Mouse (Mus musculus): ENCODE data around the gene Zscan5b.
A peak's percentile ranks its signal among the peaks of the same experiment; 100 is the strongest.
"Not testable (repeated sequence)": the region's sequence is repeated elsewhere in the genome, so short reads cannot be mapped to it uniquely, and the experiment has no call there.

Zscan5b gene

DNA sequence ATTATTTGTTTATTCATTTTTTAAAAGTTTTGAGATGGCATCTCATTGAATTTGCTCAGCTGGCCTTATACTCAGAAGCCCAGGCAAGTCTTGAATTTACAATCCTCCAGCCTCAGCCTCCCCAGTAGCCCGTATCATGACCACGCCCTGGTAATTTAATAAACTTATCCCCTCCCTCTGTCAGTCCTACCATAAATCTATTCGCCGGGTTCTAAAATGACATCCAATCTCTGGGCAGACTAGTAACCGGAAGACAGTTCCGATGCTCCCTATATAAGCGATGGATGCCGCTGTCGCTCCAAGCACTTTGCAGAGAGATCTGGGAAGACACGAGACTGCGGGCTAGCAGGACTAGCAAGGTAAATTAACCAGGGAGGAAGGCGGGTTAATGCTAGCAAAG lies at the start of gene Zscan5b:
Zscan5b (plus strand) TSS at position 301 of the 400 bp plus-strand sequence.
- DNase-seq (ENCODE audit: low spot score), result no peak

- DNase-seq (ENCODE audit: low spot score), result no peak
These were observed 49.3 kb upstream of the Zscan5b start for GRCm38 (mm10) chr7:6172674-6173244.

GRCm38 (mm10) chr7:6173872-6174271 lies 48.2 kb upstream of the Zscan5b start:
- DNase-seq (ENCODE audit: low spot score), result peak; percentile 33

DNA sequence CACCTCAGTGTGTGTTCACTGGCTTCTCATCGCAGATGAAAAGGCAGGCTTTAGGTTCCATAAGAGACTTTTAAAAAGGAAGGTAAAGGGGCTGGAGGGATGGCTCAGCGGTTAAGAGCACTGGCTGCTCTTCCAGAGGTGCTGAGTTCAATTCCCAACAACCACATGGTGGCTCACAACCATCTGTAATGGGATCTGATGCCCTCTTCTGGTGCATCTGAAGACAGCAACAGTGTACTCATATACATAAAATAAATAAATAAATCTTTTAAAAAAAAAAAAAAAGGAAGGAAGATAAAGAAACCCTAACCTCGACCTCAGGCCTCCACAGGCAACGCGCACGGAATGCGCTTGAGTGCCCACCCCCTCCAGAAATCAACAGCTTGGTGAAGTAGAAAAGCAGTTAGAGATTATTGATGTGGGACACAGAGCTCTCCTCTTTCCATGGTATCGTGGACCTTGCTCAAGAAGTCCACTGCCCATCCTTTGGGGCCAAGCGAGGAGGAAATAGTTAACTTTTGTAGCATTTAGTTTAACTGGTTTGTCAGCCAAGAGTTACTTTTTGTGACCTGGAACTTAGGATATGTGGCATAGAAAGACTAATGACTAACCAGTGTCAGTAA lies 47.6 kb upstream of the Zscan5b start:
- DNase-seq (ENCODE audit: low spot score), result not testable (repeated sequence)

- DNase-seq (ENCODE audit: low spot score), result no peak
These were observed 43.1 kb upstream of the Zscan5b start for GRCm38 (mm10) chr7:6179013-6179412.

DNA sequence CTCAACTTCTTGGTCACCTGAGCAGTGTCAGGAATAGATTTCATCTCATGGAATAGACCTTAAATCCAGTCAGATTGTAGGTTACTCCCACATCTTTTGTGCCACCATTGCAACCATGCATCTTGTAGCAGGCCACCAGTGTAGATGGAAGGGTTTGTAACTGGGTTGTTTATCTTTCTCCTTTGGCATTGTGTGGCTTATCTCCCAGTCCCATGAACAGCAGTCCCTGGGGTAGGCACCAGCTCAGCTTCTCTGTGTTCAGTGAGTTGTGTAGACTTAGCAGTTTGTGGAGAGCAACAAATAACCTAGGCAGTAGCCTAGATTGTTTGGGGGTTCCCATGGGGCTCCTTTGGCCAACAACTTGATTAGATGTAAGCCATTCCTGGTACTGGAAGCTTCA lies 39.2 kb upstream of the Zscan5b start:
- no peak for DNase-seq (ENCODE audit: low spot score)

DNA sequence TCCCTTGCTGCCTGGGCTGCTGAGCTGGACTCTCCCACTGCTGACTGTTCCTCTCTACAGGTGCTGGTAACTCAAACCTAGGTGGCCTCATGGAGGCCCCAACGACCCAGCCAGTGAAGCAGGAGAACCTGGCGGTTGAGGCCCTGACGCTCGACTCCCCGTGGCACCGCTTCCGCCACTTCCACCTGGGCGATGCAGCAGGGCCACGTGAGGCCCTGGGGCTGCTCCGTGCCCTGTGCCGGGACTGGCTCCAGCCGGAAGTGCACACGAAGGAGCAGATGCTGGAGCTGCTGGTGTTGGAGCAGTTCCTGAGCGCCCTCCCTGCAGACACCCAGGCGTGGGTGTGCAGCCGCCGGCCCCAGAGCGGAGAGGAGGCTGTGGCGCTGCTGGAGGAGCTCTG lies 38.3 kb upstream of the Zscan5b start:
- no peak for DNase-seq (ENCODE audit: low spot score)

GRCm38 (mm10) chr7:6184521-6184920 lies 37.6 kb upstream of the Zscan5b start:
- no peak for DNase-seq (ENCODE audit: low spot score)

DNA sequence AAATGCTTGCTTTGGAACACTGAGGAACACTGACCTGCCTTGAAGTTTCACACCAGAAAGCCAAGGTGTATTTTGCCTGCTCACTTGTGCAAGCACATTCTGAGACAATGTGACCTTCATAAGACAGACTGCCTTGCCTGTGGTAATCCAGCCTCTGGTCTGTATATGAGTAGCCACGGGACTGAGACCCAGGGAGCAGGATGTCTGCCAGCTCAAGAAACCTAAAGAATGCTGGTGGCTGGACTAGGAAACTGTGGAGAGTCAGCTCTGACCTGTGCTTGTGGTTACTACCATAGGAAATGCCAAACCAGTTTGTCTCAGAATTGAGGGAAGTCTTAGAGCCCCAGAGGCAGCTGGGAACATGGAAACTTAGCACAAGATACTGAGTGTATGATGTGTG lies 36.7 kb upstream of the Zscan5b start:
- DNase-seq (ENCODE audit: low spot score), result no peak

- DNase-seq (ENCODE audit: low spot score), result no peak
These were observed 35.9 kb upstream of the Zscan5b start for GRCm38 (mm10) chr7:6186176-6186575.

GRCm38 (mm10) chr7:6186756-6187155 lies 35.3 kb upstream of the Zscan5b start:
- DNase-seq (ENCODE audit: low spot score), result no peak

DNA sequence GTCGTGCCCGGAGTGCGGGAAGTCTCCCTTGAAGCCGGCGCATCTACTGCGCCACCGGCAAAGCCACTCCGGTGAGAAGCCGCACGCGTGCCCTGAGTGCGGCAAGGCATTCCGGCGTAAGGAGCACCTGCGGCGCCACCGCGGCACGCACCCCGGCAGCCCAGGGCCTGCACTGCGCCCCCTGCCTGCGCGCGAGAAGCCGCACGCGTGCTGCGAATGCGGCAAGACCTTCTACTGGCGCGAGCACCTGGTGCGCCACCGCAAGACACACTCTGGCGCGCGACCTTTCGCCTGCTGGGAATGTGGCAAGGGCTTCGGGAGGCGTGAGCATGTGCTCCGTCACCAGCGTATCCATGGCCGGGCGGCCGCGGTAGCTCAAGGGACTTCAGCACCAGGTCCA lies 32.5 kb upstream of the Zscan5b start:
- no peak for DNase-seq (ENCODE audit: low spot score)

DNA sequence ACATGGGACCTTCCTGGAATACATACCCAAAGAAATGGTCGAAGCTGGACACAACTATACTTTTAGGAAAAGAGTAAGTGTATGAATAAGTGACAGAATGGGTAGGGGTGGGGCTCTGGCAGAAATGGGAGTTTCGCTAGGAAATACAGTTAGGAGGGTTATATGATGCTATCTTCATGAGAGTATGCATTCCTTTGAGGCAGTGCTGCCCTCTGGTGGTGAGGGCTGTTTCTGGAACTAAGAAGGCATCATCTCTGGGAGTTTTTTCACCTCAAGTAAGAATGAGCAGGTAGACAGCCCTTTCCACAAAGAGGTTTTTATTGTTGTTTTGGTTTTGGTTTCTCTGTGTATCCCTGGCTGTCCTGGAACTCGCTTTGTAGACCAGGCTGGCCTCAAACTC lies 30.7 kb upstream of the Zscan5b start:
- DNase-seq (ENCODE audit: low spot score), result no peak

DNA sequence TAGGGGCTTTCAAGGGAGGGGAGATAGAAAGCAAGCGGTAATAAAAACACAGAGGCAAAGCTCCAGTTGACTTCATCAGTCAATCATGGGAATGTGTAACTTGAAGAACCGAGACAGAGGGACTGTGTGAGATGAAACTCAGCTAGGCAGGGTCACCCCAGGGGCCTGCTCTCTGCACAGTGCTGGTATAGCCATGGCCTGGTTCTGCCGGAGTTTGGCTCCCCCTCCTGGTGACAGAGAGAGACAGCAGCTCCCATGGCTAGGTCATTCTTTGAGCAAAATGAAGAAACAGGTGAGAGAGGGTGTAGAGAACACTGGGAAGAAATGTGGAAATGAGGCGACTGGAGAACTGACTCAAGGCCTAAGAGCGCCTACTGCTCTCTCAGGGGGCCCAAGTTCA lies 27.9 kb upstream of the Zscan5b start:
- DNase-seq (ENCODE audit: low spot score), result no peak

DNA sequence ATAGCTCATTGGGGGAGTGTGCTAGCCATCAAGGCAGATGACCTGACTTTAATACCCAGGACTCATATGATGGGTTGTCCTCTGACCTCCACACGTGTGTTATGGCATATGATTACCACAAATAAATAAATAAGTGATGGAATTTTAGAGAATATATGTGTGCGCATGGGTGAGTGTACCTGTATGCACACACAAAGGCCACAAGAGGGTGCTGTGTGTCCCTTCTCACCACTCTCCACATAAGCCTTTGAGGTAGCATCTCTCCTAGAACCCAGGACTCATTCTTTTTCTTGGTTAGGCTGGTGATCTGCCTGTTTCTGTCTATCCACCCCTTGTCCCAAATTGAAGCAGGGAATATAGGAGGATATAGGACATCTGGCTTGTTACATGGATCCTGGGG lies 26.3 kb upstream of the Zscan5b start:
- no peak for DNase-seq (ENCODE audit: low spot score)

DNA sequence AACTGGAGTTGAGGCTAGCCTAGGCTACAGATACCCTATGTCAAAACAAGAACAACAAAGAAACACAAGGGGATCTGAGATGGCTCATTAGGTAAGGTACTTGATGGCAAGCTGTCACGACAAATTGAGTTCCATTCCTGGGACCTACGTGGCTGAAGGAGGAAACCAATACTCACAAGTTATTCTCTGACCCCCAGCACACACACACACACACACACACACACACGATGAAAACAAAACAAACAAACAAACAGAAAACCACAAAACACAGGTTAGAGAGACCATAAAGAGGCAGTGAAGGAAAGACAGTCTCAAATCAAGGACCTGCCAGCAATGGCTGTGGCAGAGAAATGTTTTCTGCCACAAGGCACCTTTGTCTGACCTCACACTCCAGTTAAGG lies 25.3 kb upstream of the Zscan5b start, which contains the start of gene Galp:
Galp (plus strand) TSS at position 301 of the 400 bp plus-strand sequence.
- no peak for DNase-seq (ENCODE audit: low spot score)

GRCm38 (mm10) chr7:6204200-6204599 lies 17.9 kb upstream of the Zscan5b start:
- no peak for DNase-seq (ENCODE audit: low spot score)

GRCm38 (mm10) chr7:6213144-6213543 lies 8.9 kb upstream of the Zscan5b start:
- DNase-seq (ENCODE audit: low spot score), result no peak

GRCm38 (mm10) chr7:6214691-6215090 lies 7.4 kb upstream of the Zscan5b start:
- not testable (repeated sequence) for DNase-seq (ENCODE audit: low spot score)

GRCm38 (mm10) chr7:6220147-6220546 lies 1.9 kb upstream of the Zscan5b start:
- DNase-seq (ENCODE audit: low spot score), result no peak

- DNase-seq (ENCODE audit: low spot score), result peak; percentile 3
These were observed 6.4 kb downstream of the Zscan5b start for GRCm38 (mm10) chr7:6228491-6228890.

DNA sequence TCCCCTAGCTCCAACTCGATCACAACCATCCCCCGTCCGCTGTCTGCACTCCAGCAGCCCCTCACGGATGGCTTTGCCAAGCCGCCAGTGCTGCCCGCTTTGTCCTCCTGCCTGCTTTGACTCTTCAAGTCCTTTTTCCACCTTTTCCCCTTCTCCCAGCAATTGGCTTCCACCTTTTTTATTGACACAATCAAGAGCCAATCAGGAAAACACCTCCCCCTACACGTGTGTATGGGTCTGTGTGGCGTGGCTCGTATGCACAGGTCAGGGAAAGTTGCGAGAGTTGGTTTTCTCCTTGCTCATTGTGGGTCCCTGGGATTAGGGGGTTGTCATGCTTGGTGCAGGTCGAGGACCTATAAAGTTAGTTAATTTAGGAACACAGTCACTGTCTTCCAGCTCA lies 17.7 kb downstream of the Zscan5b start:
- DNase-seq (ENCODE audit: low spot score), result no peak

GRCm38 (mm10) chr7:6240841-6241425 lies 18.9 kb downstream of the Zscan5b start:
- peak; percentile 4 for DNase-seq (ENCODE audit: low spot score)

Data from yolk sac, embryonic 10.5 days (tissue).